Comparison of ENCODE assay signal across 27 mouse cellular contexts in the genomic region with DNA sequence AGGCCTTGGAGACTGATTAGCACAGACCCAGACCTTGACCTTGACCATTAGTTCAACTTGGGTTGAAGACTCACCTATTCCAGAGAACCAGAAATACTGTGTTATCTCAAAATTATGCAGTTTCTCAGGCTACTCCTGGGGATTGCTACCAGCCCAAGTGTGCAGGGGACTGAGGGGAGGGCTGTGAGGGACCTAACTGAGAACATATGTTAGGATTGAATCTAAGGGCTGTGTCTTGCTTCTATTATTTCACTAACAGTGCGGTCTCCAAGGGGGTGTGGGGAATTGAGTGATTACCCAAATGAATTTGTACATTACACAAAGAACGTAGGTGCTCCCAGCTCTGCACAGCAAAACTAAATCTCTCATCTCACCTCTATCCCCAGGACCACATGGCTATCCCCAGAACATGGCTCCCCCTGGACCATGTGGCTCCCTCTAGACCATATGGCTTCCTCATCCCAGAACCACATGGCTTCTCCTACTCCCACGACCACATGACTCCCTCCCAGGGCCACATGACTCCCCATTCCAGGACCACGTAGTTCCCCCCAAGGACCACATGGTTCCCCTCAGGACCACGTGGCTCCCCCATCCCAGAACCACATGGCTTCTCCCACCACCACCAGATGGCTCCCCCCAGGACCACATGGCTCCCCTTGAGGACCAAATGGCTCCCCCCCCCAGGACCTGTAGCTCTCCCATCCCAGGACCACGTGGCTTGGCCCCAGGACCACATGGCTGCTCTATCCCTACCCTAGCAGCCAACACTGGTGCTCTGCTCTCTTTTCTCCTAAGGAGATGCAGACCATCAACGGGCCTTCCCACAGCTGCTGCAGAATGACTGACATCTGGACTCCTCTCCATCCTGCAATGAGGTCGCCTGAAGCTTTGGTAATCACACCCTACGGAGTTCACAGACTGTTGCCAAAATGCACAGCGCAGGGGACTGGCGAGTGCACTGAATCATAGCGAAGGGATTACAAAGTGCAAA.
DNase-seq lines count a peak whose midpoint lies in the region; ATAC-seq and TF ChIP-seq lines count a peak whose summit lies in the region.
"Had no signal": no experiment of that assay in that cellular context is flagged by ENCODE, and none has a peak within 500 bp of the region (broad histone marks: within the 10 kb centered on the region; RNA-seq: fewer than 3 reads in every experiment).

No protein-coding gene starts in this region.

- TF ChIP-seq CTCF in kidney, postnatal 0 days (IDR thresholded peaks at IDR 0.05; ENCODE audit: low read depth): no peak
- no peak; a peak in 1 of 4 replicates for TF ChIP-seq CTCF in CH12.LX (conservative IDR thresholded peaks at IDR 0.05 in 1 of 2, IDR thresholded peaks at IDR 0.05 in 1 of 2; ENCODE audit: low read depth in 2 of 2, low read length in 2 of 2)

- no peak overlapping the region for H3K27ac ChIP-seq in kidney, postnatal 0 days
- no peak overlapping the region for H3K27ac ChIP-seq in kidney, embryonic 16.5 days (ENCODE audit: low read length)
- H3K27ac ChIP-seq in CH12.LX (ENCODE audit: insufficient read depth, low read depth): no peak overlapping the region
- H3K27ac ChIP-seq in limb, embryonic 11.5 days (replicated peaks; ENCODE audit: low read depth, low read length): no peak overlapping the region
- H3K27ac ChIP-seq: forebrain, embryonic 10.5 days; heart, embryonic 13.5 days; hindbrain, embryonic 14.5 days; intestine, embryonic 15.5 days; macrophage; midbrain, embryonic 15.5 days; neural tube, embryonic 13.5 days had no signal

- no peaks in the 10 kb centered on the region for H3K36me3 ChIP-seq in kidney, postnatal 0 days (ENCODE audit: insufficient read depth, low read length)
- H3K36me3 ChIP-seq in kidney, embryonic 16.5 days (ENCODE audit: insufficient read depth, low read length): no peaks in the 10 kb centered on the region
- peaks cover 0 to 1% of the 10 kb centered on the region in 2 experiments for H3K36me3 ChIP-seq in CH12.LX (replicated peaks in 1 of 2; ENCODE audit: control insufficient read depth in 1 of 2, insufficient read depth in 1 of 2, low read length in 1 of 2)
- no peaks in the 10 kb centered on the region for H3K36me3 ChIP-seq in limb, embryonic 11.5 days (ENCODE audit: control insufficient read depth, insufficient read depth, low read length)
- H3K36me3 ChIP-seq: forebrain, embryonic 10.5 days; intestine, embryonic 15.5 days; midbrain, embryonic 15.5 days; neural tube, embryonic 13.5 days had no signal

- 0 out of 2 replicates have a peak, but pooled peaks cover 4% of the 10 kb centered on the region for H3K79me2 ChIP-seq in CH12.LX (replicated peaks; ENCODE audit: control insufficient read depth, extremely low read depth, insufficient read depth, poor library complexity, severe bottlenecking)

- H3K4me2 ChIP-seq in kidney, postnatal 0 days (ENCODE audit: low read length): no peak overlapping the region
- H3K4me2 ChIP-seq in kidney, embryonic 16.5 days (replicated peaks; ENCODE audit: low read depth, low read length): no peak overlapping the region
- H3K4me2 ChIP-seq in CH12.LX (ENCODE audit: insufficient read depth, low read depth, poor library complexity, severe bottlenecking): no peak overlapping the region
- H3K4me2 ChIP-seq in limb, embryonic 11.5 days (ENCODE audit: low read depth, severe bottlenecking): no peak overlapping the region
- H3K4me2 ChIP-seq: heart, embryonic 13.5 days; hindbrain, embryonic 14.5 days; intestine, embryonic 15.5 days; midbrain, embryonic 15.5 days; neural tube, embryonic 13.5 days had no signal

- no peaks in the 10 kb centered on the region for H3K4me1 ChIP-seq in kidney, postnatal 0 days (replicated peaks; ENCODE audit: insufficient read depth, low read length)
- H3K4me1 ChIP-seq in kidney, embryonic 16.5 days (ENCODE audit: insufficient read depth, low read length): no peaks in the 10 kb centered on the region
- peaks cover 27 to 58% of the 10 kb centered on the region in 2 experiments for H3K4me1 ChIP-seq in CH12.LX (ENCODE audit: control insufficient read depth in 1 of 2, insufficient read depth in 2 of 2)
- no peaks in the 10 kb centered on the region for H3K4me1 ChIP-seq in limb, embryonic 11.5 days (ENCODE audit: control insufficient read depth, insufficient read depth, low read length)
- H3K4me1 ChIP-seq: intestine, embryonic 15.5 days; midbrain, embryonic 15.5 days; neural tube, embryonic 13.5 days had no signal

- ATAC-seq in kidney, postnatal 0 days (replicated peaks; ENCODE audit: low FRiP score, low read depth): peak; percentile 43; the same call in 1 of the 2 replicates
- ATAC-seq in kidney, embryonic 16.5 days (ENCODE audit: low FRiP score, low TSS enrichment): no peak
- ATAC-seq in limb, embryonic 11.5 days (ENCODE audit: insufficient number of reproducible peaks, low FRiP score, low TSS enrichment, low read depth): 0 out of 2 replicates have a peak, but pooled peaks have one; percentile 31
- ATAC-seq: forebrain, embryonic 16.5 days; intestine, embryonic 15.5 days; liver, postnatal 0 days; lung, postnatal 0 days; midbrain, embryonic 15.5 days had no signal

- in situ Hi-C loops in CH12.LX (cut with MboI; ENCODE audit: low pct_ligation_motif_present, low pct_unique_long_range_greater_than_20kb, low sequenced_read_pairs): no loop called here

- no peak overlapping the region for H3K9ac ChIP-seq in kidney, postnatal 0 days (ENCODE audit: low read depth, low read length)
- H3K9ac ChIP-seq in kidney, embryonic 16.5 days (replicated peaks; ENCODE audit: low read length): no peak overlapping the region
- H3K9ac ChIP-seq in CH12.LX (ENCODE audit: insufficient read depth, low read depth): no peak overlapping the region
- H3K9ac ChIP-seq in limb, embryonic 11.5 days (ENCODE audit: low read length): no peak overlapping the region
- H3K9ac ChIP-seq: heart, embryonic 13.5 days; hindbrain, embryonic 14.5 days; intestine, embryonic 15.5 days; liver, postnatal 0 days; midbrain, embryonic 15.5 days; neural tube, embryonic 13.5 days had no signal

- WGBS in kidney, postnatal 0 days: 70% methylated on average over 12 of the region's 12 CpGs
- 71% methylated on average over 12 of the region's 12 CpGs for WGBS in kidney, embryonic 16.5 days
- 75% methylated on average over 12 of the region's 12 CpGs for WGBS in limb, embryonic 11.5 days

- dilution Hi-C loops in CH12.LX (cut with MboI; ENCODE audit: extremely low pct_ligation_motif_present, extremely low pct_unique_long_range_greater_than_20kb, low sequenced_read_pairs): no loop called here

- no peak for DNase-seq in kidney, postnatal 0 days (ENCODE audit: low spot score)
- DNase-seq in CH12.LX (ENCODE audit: extremely low read depth): no peak
- peak; percentile 6 for DNase-seq in brain, adult 2 months (ENCODE audit: low read depth, low spot score)
- DNase-seq in limb, embryonic 11.5 days (ENCODE audit: low spot score): no peak
- no peak for DNase-seq in right cerebral cortex, postnatal 25 days
- no peak for DNase-seq in adipocyte (ENCODE audit: low spot score)
- DNase-seq: adrenal gland, postnatal 14 days; cerebellum, adult 11 months; gastrocnemius, postnatal 25 days; heart, adult 18-20 months; kidney, adult 8-10 months; kidney, postnatal 25 days; liver, postnatal 0 days; retina, postnatal 1 day; thymus, adult 2 months; thymus, postnatal 4 days had no signal

- TF ChIP-seq EP300 in CH12.LX (IDR thresholded peaks at IDR 0.05; ENCODE audit: low read length): no peak

- no peaks in the 10 kb centered on the region for H3K9me3 ChIP-seq in kidney, postnatal 0 days (replicated peaks; ENCODE audit: low read length)
- H3K9me3 ChIP-seq in kidney, embryonic 16.5 days (ENCODE audit: low read length): no peaks in the 10 kb centered on the region
- no peaks in the 10 kb centered on the region for H3K9me3 ChIP-seq in CH12.LX (replicated peaks; ENCODE audit: low read length)
- H3K9me3 ChIP-seq in limb, embryonic 11.5 days (ENCODE audit: control insufficient read depth, low read length): no peaks in the 10 kb centered on the region
- H3K9me3 ChIP-seq: forebrain, embryonic 10.5 days; heart, embryonic 13.5 days; intestine, embryonic 15.5 days; midbrain, embryonic 15.5 days; neural tube, embryonic 13.5 days had no signal

- no peaks in the 10 kb centered on the region for H3K27me3 ChIP-seq in kidney, postnatal 0 days (ENCODE audit: insufficient read depth, low read length)
- H3K27me3 ChIP-seq in kidney, embryonic 16.5 days (ENCODE audit: insufficient read depth, low read length): no peaks in the 10 kb centered on the region
- no peaks in the 10 kb centered on the region for H3K27me3 ChIP-seq in CH12.LX (replicated peaks)
- no peaks in the 10 kb centered on the region for H3K27me3 ChIP-seq in limb, embryonic 11.5 days (ENCODE audit: control insufficient read depth, insufficient read depth, low read length)
- H3K27me3 ChIP-seq: heart, embryonic 13.5 days; intestine, embryonic 15.5 days; midbrain, embryonic 15.5 days; neural tube, embryonic 13.5 days had no signal

- H3K4me3 ChIP-seq in kidney, postnatal 0 days (replicated peaks; ENCODE audit: low read depth, low read length): no peak overlapping the region
- no peak overlapping the region for H3K4me3 ChIP-seq in kidney, embryonic 16.5 days (ENCODE audit: low read length)
- no peak overlapping the region for H3K4me3 ChIP-seq in CH12.LX (replicated peaks in 1 of 3; ENCODE audit: low read depth in 2 of 3, low read length in 2 of 3, poor library complexity in 1 of 3)
- no peak overlapping the region for H3K4me3 ChIP-seq in limb, embryonic 11.5 days (ENCODE audit: low read depth, low read length)
- H3K4me3 ChIP-seq: forebrain, embryonic 10.5 days; heart, embryonic 13.5 days; intestine, embryonic 15.5 days; midbrain, embryonic 15.5 days; myocyte; neural tube, embryonic 13.5 days had no signal

- no peak for TF ChIP-seq RAD21 in CH12.LX (IDR thresholded peaks at IDR 0.05; ENCODE audit: low read depth, low read length)

- TF ChIP-seq POLR2A in CH12.LX (IDR thresholded peaks at IDR 0.05; ENCODE audit: low read depth, low read length): no peak

TF ChIP-seq in CH12.LX, 34 proteins besides CTCF, POLR2A, EP300 and RAD21:
- TF ChIP-seq MYC (IDR thresholded peaks at IDR 0.05; ENCODE audit: low read depth, low read length) (peak; percentile 53), KAT2A (IDR thresholded peaks at IDR 0.05; ENCODE audit: insufficient replicate concordance, low read length) (no peak), MAX (IDR thresholded peaks at IDR 0.05; ENCODE audit: low read length) (peak; percentile 50; the same call in 1 of the 2 replicates)
